Mouse (Mus musculus) c-Kit-positive CD71-positive TER-119-positive erythroid progenitor cells, embryonic 14.5 days (primary cell): ENCODE measurements around the gene Erich3.

ENCODE experiments used
- DNase-seq: peaks from one replicate; pipeline ENCODE4 v3.0.0-alpha.2; 2013; ENCODE audit warnings: low spot score

Erich3 gene

DNA sequence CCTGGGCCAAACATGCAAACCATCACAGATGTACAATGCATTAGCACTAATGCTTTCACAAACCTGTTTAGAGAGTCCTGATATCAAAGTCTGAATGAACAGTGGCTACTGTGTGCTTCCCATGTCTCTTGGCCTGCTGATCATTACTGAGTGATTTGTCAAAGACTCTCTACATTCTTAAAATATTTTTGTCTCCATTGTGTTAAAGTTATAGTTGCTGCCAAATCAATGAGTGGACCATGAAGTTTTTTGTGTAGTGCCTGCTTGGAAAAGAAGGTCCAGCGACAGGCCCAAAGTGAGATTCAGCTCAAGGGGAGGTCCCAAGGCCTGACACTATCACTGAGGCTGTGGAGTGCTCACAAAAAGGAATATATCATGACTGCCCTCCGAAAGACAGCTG is 108.0 kb downstream of the Erich3 start:
- no peak for DNase-seq

DNA sequence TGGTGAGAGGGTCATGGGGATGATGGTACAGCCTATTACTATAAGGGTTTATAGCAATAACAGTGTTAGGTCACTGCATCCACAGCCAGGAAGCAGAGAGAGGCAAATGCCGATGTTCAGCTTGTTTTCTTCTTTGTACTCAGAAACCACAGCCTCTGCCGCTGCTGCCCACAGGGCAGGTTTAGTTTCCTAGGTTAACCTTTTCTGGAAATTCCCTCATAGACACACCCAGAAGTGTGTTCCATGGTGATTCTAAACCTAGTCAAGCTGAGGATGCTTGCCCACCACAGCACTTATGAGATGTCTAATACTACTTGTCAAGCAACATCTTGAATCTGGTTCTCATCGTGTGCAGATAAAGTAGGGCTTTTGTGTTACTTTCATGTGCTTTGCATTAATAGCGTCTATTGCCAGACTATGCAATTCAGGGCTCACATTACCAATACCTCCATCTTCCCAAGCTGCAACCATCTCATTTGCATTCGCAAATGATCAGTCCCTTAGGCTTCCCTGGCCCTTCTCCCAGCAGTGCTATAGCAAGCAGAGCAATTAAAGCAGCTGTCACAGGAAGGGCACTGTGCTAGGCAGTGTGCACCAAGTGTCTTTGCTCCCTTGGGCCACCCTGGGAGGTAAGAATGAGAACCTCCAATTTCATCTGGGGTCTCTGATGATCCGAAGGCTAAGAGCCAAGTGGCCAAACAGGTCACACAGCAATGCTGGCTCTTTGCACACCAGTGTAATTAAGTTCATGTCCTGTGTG is 115.4 kb downstream of the Erich3 start:
- DNase-seq = no peak

DNA sequence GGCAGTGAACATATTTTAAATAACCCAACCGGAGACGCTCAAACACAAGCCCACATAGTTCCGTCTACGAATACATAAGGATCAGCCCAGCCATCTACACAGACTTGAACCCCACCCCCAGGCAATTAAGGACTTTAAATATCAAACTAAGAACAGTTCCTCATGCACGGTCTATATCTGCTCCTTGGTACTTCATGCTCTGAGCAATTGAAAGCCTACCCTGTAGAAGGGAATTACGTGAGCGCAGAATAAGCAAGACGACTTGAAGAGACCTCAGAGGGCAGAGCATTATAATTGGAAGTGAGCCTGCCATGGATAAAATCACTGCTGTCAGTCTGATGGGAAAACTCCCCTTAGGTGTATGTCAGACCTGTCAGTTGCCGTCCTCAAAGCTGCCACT is 122.7 kb downstream of the Erich3 start:
- DNase-seq = no peak

DNA sequence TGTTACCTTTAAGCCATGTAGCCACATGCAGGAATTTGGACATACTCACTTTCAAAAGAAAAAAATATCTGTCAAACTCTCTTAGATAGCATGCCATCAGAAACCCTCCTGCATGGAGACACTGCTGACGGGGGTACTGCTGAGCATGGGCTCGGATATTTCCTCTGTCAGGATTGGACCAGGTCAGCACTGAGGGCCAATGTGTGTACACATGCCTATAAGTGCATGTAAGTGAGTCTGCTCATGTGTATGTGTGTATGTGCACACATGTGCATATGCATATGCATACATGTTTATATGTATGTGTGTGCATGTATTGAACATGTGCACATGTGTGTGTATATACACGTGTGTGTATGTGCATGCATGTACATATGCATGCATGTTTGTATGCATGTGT is 124.0 kb downstream of the Erich3 start:
- no peak for DNase-seq

DNA sequence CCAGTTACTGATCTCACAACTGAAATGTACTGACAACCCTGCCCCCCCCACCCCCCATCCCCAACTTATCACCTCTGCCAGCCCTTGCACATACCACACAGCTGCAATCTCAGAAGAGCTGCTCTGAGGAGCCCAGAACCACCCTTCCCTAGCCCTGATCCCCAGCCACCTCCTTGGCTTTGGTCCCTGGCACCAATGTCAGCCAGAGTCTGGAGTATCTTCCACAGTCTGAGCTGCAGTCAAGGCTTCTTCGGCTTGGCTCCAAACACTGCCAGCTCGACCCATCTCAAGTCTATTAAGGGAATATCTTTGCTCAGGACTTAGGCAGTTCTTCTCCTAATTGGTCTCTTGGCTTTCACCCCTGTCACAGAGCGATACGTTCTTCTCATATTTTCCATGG is 129.9 kb downstream of the Erich3 start:
- no peak for DNase-seq

DNA sequence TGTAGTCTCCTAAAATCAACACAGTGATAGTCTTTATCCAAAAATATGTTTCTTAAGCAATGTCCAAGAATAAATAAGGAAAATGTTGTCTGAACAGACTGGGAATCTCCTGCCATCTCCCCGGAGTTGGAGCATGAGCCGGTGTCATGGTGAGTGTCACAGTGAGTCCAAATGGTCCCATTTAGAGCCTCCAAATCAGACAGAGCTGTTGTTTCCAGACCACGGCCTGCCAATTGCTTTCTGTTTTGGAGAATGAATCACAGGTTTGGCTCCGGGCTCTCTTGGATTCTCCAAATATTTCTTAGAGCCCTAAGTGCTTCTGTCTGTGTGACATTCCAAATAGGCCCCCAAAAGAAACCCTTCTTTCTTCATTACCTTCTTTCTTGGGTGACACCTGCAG is 135.1 kb downstream of the Erich3 start:
- no peak for DNase-seq

DNA sequence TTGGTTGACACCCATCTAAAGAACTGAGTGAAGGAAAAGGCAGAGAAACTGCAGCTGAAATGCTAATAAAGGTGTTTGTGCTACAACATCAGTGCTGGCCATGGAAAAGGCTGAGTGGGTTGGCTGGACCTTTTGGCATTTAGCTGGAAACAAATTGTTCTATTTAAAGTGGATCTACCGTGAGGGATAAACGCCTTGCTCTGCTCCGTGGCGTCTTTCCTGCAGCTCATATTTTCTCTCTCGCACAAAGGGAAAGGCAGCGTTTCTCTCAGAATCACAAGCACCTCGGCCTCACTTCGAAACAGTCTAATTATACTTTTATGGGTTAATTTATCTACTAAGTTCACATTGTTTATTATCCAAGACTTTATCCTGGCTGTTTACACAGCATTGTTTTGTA is 136.8 kb downstream of the Erich3 start:
- DNase-seq = no peak

DNA sequence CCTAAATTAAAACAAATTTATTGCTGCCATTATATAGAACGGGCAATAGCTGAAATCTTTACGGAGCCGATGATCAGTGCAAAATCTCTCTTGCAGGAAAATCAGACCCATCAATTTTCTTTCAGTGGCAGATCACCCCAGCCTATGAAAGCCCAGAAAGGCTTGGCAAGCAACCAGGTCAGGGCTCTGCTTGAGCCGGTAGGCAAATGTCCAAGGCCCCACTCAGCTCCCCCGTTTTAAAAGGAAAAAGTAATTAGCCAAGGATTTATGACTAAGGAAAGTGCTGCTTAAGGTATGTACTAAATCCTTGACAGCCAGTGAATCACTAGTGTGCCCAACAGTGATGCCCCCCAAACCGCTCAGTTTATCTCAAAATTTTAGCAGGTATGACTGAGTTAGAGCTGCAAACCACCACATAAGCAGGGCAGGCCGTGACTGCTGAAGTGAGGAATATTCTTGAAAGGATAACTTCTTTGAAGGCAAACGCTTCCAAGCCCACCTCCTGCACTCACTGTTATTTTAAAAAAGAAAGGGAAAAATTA is 137.3 kb downstream of the Erich3 start:
- DNase-seq = no peak

DNA sequence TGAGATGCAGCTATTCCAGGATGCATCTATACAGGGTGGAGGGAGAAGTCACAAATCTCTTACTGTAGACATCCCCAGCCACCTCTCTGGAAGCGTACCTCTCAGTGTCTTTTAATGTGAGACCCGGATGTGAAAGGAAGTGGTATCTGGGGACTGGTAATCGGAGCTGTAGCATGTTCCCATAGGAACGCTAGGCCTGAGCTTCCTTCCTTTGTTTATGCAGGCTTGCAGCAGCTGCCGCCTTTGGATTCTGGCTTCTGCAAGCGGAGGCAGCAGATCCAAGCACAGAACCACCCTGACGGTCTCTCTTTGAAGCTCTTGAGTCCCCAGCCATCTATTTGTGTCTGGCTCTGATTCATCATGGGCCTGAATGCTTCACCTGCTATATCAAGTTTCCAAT is 143.0 kb downstream of the Erich3 start:
- no peak for DNase-seq

DNA sequence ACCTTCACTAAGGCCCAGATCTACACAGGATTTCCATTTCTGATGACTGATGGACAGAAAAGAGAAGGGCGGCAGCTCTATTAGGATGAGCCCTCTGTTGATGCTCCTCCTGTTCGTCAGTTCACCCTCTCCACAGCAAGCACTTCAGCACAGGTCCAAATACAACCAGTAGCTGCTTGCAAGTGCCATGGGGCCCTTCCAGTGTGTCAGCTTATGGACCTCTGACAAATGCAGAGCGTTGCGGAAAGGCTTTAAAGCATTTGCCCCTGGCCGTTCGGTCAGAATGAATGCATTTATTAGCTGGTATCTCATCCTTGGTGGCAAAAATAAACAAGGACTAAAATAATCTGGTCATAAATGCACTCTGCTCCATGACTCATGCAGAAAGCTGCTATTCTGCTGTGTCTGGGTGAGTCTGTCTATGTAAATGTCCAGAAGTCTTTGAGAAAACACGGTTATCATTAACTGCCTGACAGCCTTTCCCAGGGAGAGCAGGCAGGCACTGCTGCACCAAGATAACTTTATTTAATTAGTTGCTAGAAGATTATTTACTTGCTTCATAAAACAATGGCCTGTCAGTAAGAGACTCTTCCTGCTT is 146.7 kb downstream of the Erich3 start:
- no peak for DNase-seq

DNA sequence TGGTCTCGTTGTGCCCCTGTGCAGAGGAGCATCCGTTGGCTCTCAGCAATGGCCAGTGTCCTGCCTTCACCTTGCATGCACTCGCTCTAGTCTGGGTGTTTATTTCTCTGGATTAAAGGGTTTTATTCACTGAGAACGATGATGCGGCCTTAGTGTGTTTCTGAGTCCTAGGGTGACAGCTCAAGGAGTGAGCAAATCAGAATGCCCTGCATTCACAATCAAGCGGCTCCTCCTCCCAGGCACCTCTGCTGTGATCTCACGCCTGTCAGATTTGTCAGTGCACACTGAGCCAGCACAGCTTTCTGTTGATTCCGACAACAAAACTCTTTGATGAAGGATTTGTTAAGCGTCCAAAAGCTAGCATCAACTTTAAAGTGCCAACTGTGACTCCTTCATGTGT is 147.6 kb downstream of the Erich3 start:
- no peak for DNase-seq

DNA sequence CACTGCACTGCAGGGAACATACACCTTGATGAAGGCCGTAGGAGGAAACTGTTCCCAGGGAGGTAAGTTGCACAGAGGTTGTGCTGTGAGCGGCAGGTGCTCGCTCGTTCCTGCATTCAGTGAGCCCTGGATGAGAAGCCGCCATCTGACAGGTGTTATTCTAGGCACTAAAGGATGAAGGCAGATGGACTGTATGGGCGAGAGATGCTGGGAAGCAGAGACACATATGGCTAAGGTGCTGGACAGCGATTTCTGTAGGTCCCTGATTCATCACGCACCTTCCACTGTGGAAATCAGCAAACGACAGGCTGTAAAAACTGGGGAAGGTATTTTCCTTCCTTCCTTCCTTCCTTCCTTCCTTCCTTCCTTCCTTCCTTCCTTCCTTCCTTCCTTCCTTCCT is 148.2 kb downstream of the Erich3 start:
- no peak for DNase-seq

DNA sequence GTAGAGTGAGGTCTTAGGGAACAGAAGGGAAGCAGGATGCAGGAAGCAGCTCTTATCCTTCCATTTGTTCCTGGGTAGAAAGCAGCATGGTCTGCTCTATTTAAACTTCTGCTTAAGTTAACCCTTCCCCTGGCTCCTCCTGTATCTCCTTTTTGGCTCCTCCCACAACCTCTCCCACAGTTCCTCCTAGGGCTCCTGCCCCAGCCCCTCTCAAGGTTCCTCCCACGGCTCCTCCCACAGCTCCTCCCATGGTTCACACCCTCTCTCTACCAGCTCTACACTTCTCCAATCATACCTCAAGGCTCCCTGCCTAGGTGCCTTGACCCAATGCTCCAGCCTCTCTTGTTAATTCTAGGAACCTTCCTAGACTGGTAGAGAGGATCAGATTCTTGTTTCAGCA is 149.2 kb downstream of the Erich3 start:
- DNase-seq = no peak

DNA sequence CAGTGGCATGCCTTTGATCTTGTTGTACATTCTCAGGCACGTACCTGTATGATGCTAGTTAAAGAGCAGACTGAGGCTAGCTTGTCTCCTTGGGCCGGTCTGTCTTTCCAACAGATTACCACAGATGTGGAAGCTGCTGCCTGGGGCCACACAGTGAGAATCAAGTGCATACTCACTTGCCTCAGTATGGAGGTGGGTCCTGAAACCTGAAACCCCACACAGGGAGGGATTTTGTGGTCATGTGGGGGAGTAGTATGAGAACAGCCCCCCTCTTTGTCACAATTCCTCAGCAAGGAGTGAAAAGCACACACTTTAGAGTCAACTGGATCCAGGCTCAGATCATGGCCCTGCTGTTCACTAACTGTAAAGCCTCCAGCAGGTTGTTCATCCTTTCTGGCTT is 151.9 kb downstream of the Erich3 start:
- DNase-seq = no peak

DNA sequence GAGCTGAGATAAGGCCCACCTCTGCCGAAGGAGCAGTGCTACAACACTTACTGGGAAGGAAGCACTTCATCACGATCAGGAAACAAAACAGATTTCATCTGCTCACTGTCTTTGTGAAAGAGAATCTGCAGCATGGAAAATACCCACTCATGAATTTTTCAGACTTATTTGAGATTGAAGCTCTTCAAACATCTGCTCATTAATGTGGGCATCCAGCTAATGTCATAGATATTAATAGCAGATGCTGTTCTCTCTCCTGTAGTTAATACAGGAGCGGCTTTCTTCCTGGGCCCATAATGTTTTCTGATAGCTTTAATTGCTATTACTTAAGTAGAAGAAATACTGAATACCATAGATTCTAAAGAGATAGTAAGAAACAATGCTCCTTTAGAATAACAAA is 152.6 kb downstream of the Erich3 start:
- DNase-seq = no peak

DNA sequence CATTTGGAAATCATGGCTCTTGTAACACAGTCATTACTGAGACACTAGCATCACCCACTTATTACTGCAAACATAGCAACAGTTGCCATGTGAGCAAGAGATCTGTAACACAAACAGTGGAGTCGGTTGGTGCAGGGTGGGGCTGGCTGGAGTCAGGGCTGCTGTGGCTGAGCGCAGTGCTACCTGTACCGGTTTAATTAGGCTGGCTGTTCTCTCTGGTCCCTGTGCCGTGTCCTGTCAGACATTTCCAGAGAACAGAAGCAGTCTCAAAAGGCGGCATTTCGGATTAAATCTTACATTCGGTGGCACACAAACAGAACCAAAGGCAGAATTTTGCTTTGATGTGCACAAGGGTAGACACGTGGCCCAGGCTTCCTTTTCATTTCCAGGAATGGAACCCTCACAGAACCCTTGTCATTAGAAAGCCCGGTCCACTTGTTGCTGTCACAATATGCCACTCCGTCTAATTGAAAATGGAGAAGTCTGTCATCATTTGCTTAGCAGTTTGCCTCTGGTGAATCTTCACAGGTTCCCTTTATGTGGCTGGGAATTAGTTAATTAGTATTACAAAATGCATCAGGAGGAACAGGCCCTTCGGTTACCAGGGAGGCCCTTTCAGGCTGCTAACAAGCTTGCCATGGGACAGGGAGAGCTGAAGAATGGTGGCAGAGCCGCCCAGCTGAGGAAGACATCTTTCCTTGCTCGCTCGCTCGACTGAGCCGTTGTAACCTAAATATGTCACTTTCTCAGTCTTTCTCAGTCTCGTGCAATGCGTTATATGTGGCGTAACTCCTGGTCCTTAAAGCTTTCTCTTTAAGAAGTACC is 153.4 kb downstream of the Erich3 start:
- DNase-seq = no peak
